In genomic region chr1:100079812-100080211, GRCm38 (mm10) we compare ENCODE assay signal across 15 mouse cellular contexts.
"Had no signal": no experiment of that assay in that cellular context is flagged by ENCODE, and none has a peak within 500 bp of the region (broad histone marks: within the 10 kb centered on the region; RNA-seq: fewer than 3 reads in every experiment).

No protein-coding gene starts in this region.

- H3K4me2 ChIP-seq: limb, embryonic 15.5 days; liver, embryonic 13.5 days; midbrain, embryonic 13.5 days; neural tube, embryonic 15.5 days had no signal

- H3K9me3 ChIP-seq: limb, embryonic 15.5 days; liver, embryonic 13.5 days; midbrain, embryonic 13.5 days; neural tube, embryonic 15.5 days had no signal

- H3K36me3 ChIP-seq: limb, embryonic 15.5 days; liver, embryonic 13.5 days; midbrain, embryonic 13.5 days; neural tube, embryonic 15.5 days had no signal

- H3K4me1 ChIP-seq: limb, embryonic 15.5 days; liver, embryonic 13.5 days; midbrain, embryonic 13.5 days; neural tube, embryonic 15.5 days had no signal

- ATAC-seq: midbrain, embryonic 13.5 days had no signal

- H3K27me3 ChIP-seq: limb, embryonic 15.5 days; liver, embryonic 13.5 days; midbrain, embryonic 13.5 days; neural tube, embryonic 15.5 days had no signal

- H3K4me3 ChIP-seq: limb, embryonic 15.5 days; liver, embryonic 13.5 days; midbrain, embryonic 13.5 days; myocyte; neural tube, embryonic 15.5 days had no signal

- DNase-seq: kidney, adult 11 months; kidney, adult 9 months; kidney, postnatal 36 days; layer of hippocampus, adult 9-11 months; layer of hippocampus, postnatal 36 days; liver, embryonic 13.5 days; lung, adult 18-20 months; right cerebral cortex, postnatal 4 days; thymus, postnatal 4 days had no signal

- H3K9ac ChIP-seq: limb, embryonic 15.5 days; liver, embryonic 13.5 days; midbrain, embryonic 13.5 days; neural tube, embryonic 15.5 days had no signal

- H3K27ac ChIP-seq: kidney, postnatal 0 days; limb, embryonic 15.5 days; liver, embryonic 13.5 days; midbrain, embryonic 13.5 days; neural tube, embryonic 15.5 days; stomach, postnatal 0 days had no signal
